Mouse (Mus musculus) stomach, postnatal 0 days (tissue): ENCODE measurements at regions not wholly inside any gene's neighbourhood (a gene's known extent, or its start where the extent isn't known, plus 50 kb on each side); places are given as distances from the start of the nearest gene placed in this dataset.
"Not testable (repeated sequence)": the region's sequence is repeated elsewhere in the genome, so short reads cannot be mapped to it uniquely, and the experiment has no call there.

Experiments
- ATAC-seq: fragments of 200-750 bp; cut with Nextera tagmentation; 2 replicates; pipeline ENCODE4 v1.8.0; 2017; ENCODE audit not compliant: low FRiP score, low TSS enrichment
- DNase-seq: peaks from one replicate; pipeline ENCODE4 v3.0.0-alpha.2; 2016; ENCODE audit warnings: low spot score
- H3K27ac ChIP-seq: fragments of 300-500 bp; sonication (generic); replicated peaks from 2 replicates; pipeline ENCODE4 v1.5.1; 2014; ENCODE audit warnings: mild to moderate bottlenecking, control low read depth
- H3K27me3 ChIP-seq: fragments of 300-500 bp; sonication (generic); 2 replicates; pipeline ENCODE4 v1.6.1; 2014; ENCODE audit warnings: low read length; ENCODE audit not compliant: control insufficient read depth, insufficient read depth
- H3K36me3 ChIP-seq: fragments of 300-500 bp; sonication (generic); 2 replicates; pipeline ENCODE4 v1.6.1; 2014; ENCODE audit warnings: low read length, mixed read lengths; ENCODE audit not compliant: control insufficient read depth, insufficient read depth
- H3K4me1 ChIP-seq: fragments of 300-500 bp; sonication (generic); replicated peaks from 2 replicates; pipeline ENCODE4 v1.6.1; 2014; ENCODE audit warnings: antibody characterized with exemption; ENCODE audit not compliant: control insufficient read depth, insufficient read depth
- H3K4me2 ChIP-seq: fragments of 300-500 bp; sonication (generic); replicated peaks from 2 replicates; pipeline ENCODE4 v1.6.1; 2014; ENCODE audit warnings: low read depth, mild to moderate bottlenecking, control low read depth, moderate library complexity
- H3K4me3 ChIP-seq: fragments of 300-500 bp; sonication (generic); 2 replicates; pipeline ENCODE4 v1.5.1; 2014; ENCODE audit warnings: low read depth, low read length, control low read depth
- H3K9ac ChIP-seq: fragments of 300-500 bp; sonication (generic); 2 replicates; pipeline ENCODE4 v1.6.1; 2014; ENCODE audit warnings: mild to moderate bottlenecking, low read length, control low read depth, mixed read lengths
- H3K9me3 ChIP-seq: fragments of 300-500 bp; sonication (generic); 2 replicates; pipeline ENCODE4 v1.6.1; 2016; ENCODE audit warnings: low read length; ENCODE audit not compliant: control insufficient read depth
- CTCF ChIP-seq: IDR thresholded peaks from 2 replicates; pipeline ENCODE4 v1.5.1; 2016; ENCODE audit warnings: antibody characterized with exemption, low read depth, mild to moderate bottlenecking, moderate library complexity
- EP300 ChIP-seq: optimal IDR thresholded peaks from 2 replicates; pipeline ENCODE3; 2016; ENCODE audit warnings: antibody characterized with exemption
- WGBS: fragments of 180-500 bp; shearing (Covaris S2); extraction: QIAGEN DNeasy Blood & Tissue Kit; methylation state at CpG from one replicate; pipeline ENCODE4 v1.1.7; 2014; 5-methylcytosine and 5-hydroxymethylcytosine counted together

DNA sequence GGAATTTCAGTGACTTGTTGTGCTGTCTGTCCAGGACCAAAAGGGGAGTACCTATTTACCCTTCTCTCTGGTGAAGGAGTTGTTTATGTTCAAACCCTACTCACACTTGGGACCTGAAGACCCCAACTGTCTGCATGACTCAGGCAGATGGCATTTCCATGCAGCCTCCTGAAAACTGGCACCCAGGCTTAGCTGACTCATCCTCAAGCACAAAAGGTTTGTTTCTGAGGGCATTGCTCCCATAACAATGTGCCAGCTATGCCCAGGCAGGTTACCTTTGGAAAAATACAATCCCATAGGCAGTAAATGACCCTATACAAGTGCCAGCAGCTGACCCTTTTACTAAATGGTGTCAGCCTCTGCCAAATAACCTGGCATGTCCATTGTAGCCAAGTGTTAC is 1579.9 kb downstream of the Efna5 start:
- H3K9me3 ChIP-seq = no peaks in the 10 kb centered on the region
- DNase-seq = no peak
- H3K36me3 ChIP-seq = no peaks in the 10 kb centered on the region
- H3K4me3 ChIP-seq = no peak overlapping the region
- no peak overlapping the region for H3K9ac ChIP-seq
- ATAC-seq = no peak
- TF ChIP-seq CTCF (no peak), EP300 (no peak)
- no peak overlapping the region for H3K4me2 ChIP-seq
- no peaks in the 10 kb centered on the region for H3K4me1 ChIP-seq
- no peak overlapping the region for H3K27ac ChIP-seq
- H3K27me3 ChIP-seq = no peaks in the 10 kb centered on the region

DNA sequence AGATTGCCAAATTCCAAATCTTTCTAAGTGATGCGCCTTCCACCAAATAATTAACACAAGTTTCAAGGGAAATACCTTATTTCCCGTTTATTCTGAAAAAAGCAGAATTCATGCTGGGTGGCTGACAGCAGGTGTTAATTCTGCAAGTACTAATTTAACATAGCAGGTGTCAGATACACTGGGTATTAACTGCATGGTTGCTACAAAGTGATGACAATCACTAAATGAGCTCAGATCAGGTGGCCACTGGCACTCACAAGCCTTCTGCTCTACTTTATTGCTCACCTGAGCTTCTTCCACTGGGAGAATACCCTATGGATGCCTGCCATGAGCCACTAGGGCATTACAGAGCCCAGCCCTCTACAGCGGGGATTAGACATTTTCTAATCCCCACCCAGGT is 1590.0 kb downstream of the Efna5 start:
- Histone ChIP-seq H3K4me1 (no peaks in the 10 kb centered on the region), H3K4me2 (no peak overlapping the region), H3K4me3 (no peak overlapping the region), H3K9me3 (no peaks in the 10 kb centered on the region), H3K27me3 (no peaks in the 10 kb centered on the region), H3K36me3 (no peaks in the 10 kb centered on the region), H3K9ac (no peak overlapping the region), H3K27ac (no peak overlapping the region)
- ATAC-seq (no peak), DNase-seq (no peak)
- TF ChIP-seq EP300 (no peak), CTCF (no peak)
- 71% methylated on average over 3 of the region's 3 CpGs for WGBS

DNA sequence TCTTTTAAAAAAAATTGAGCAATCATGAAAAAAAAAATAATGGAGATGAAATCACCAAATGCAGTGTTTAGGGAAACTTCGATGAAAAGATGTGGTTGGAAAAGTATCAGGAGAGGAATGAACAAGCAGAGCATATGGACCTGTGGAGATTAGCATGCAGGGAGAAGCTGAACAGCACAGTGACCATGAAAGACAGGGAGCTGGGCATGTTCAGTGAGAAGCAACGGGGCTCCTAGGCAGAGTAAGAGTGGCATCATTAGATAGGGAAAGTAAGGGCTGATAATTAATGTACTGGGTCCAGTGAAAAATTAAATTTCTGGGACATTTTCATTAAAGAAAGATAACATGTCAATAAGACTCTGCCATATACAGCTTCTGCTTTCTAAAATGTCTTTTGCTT is 1592.5 kb downstream of the Efna5 start:
- DNase-seq (no peak), ATAC-seq (no peak)
- Histone ChIP-seq H3K9ac (no peak overlapping the region), H3K9me3 (no peaks in the 10 kb centered on the region), H3K4me3 (no peak overlapping the region), H3K27ac (no peak overlapping the region), H3K36me3 (no peaks in the 10 kb centered on the region), H3K27me3 (no peaks in the 10 kb centered on the region), H3K4me1 (no peaks in the 10 kb centered on the region), H3K4me2 (no peak overlapping the region)
- WGBS = 69% methylated on average over 2 of the region's 2 CpGs
- TF ChIP-seq EP300 (no peak), CTCF (no peak)

DNA sequence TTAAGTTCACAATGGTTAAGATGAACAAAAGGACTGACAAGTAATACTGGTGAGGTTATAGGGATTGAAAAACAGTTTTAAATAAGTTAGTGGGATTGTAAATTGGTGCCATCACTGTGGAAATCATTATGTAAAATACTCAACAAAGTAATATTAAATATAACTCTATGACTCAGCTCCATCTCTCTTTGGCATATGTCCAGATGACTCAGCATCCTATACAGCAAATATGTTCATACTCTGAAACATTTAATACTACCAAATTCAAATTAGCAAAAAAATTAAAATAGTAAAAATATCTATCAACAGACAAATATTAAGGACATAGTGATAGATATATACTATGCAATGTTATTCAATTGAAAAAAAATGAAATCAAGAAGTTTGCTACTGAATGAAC is 1607.5 kb downstream of the Efna5 start:
- no peaks in the 10 kb centered on the region for H3K36me3 ChIP-seq
- TF ChIP-seq CTCF = no peak
- no peak for TF ChIP-seq EP300
- DNase-seq (no peak), ATAC-seq (no peak)
- H3K4me1 ChIP-seq = no peaks in the 10 kb centered on the region
- H3K27ac ChIP-seq = no peak overlapping the region
- no peaks in the 10 kb centered on the region for H3K9me3 ChIP-seq
- no peak overlapping the region for H3K9ac ChIP-seq
- H3K27me3 ChIP-seq = no peaks in the 10 kb centered on the region
- H3K4me3 ChIP-seq = no peak overlapping the region
- no peak overlapping the region for H3K4me2 ChIP-seq

DNA sequence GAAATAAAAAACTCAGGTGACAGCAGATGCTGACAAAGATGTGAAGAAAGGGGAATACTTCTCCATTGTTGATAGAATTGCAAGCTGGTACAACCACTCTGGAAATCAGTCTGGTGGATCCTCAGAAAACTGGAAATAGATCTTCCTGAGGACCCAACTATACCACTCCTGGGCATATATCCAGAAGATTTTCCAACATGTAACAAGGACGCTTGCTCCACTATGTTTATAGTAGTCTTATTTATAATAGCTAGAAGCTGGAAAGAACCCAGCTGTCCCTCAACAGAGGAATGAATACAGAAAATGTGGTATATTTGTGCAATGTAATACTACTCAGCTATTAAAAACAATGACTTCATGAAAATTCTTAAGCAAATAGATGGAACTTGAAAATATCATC is 1624.6 kb downstream of the Efna5 start:
- ATAC-seq, H3K4me1 ChIP-seq, H3K4me2 ChIP-seq, H3K9me3 ChIP-seq, H3K9ac ChIP-seq, H3K27me3 ChIP-seq, H3K36me3 ChIP-seq, H3K27ac ChIP-seq, H3K4me3 ChIP-seq, DNase-seq: not testable (repeated sequence)
- WGBS = 31% methylated on average over 1 of the region's 1 CpGs

DNA sequence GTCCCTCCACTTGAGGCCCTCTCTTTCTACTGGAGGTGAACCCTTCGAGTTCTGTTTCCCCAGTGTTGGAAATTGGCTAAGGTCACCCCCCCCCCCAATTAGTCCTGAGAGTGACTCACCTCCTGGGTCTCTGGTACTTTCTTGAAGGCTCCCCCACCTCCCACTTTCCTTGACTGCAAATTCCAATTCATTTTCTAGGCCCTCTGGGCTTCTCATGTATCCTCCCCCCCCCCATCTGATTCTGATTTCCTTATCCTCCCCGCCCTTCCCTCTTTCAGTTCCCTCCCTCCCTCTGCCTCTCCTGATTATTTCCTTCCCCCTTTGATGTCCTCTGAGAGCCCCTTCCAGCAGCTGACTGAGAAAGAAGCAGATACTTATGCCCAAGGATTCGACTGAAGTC is 1632.7 kb downstream of the Efna5 start:
- Histone ChIP-seq H3K4me3 (no peak overlapping the region), H3K27ac (no peak overlapping the region), H3K4me1 (no peaks in the 10 kb centered on the region), H3K36me3 (no peaks in the 10 kb centered on the region), H3K9ac (no peak overlapping the region), H3K4me2 (no peak overlapping the region), H3K9me3 (no peaks in the 10 kb centered on the region), H3K27me3 (no peaks in the 10 kb centered on the region)
- ATAC-seq = no peak
- TF ChIP-seq EP300 = no peak
- no peak for TF ChIP-seq CTCF
- no peak for DNase-seq
- 57% methylated on average over 3 of the region's 3 CpGs for WGBS
